Mouse (Mus musculus) ES-Bruce4 (cell line): ENCODE data around the gene Nprl3.

Source experiments
- CTCF ChIP-seq: IDR thresholded peaks from one replicate; pipeline ENCODE4 v1.8.1; 2011; ENCODE audit warnings: low read depth, low read length
- EP300 ChIP-seq: IDR thresholded peaks from 2 replicates; pipeline ENCODE4 v1.6.1; 2011; ENCODE audit warnings: low read depth, low read length; ENCODE audit not compliant: insufficient read depth
- POLR2A ChIP-seq: IDR thresholded peaks from one replicate; pipeline ENCODE4 v1.8.1; 2011; ENCODE audit warnings: low read length; ENCODE audit not compliant: insufficient read depth

GRCm38 (mm10) chr11:32243205-32243955 is 24.1 kb downstream of the Nprl3 start:
- no peak for TF ChIP-seq CTCF
- no peak for TF ChIP-seq EP300
- no peak for TF ChIP-seq POLR2A
